Mouse (Mus musculus): Measurements from ENCODE around the gene Rangrf. TPM values are rescaled to one million over a fixed set of nuclear protein-coding genes. Genes with fewer than 3 reads are reported as not detected.
"Not testable (repeated sequence)": the region's sequence is repeated elsewhere in the genome, so short reads cannot be mapped to it uniquely, and the experiment has no call there.

The Rangrf gene
- polyA plus RNA-seq, 1 experiment from 2014 or later = 57.8 TPM

GRCm38 (mm10) chr11:68936951-68937350, 38.0 kb downstream of the Rangrf start:
- H3K4me3 ChIP-seq (replicated peaks); ATAC-seq (ENCODE audit: low FRiP score); H3K9ac ChIP-seq; H3K36me3 ChIP-seq (replicated peaks); H3K27me3 ChIP-seq; H3K4me2 ChIP-seq; H3K4me1 ChIP-seq; H3K27ac ChIP-seq; H3K9me3 ChIP-seq: not testable (repeated sequence)
- WGBS = 93% methylated on average over 4 of the region's 4 CpGs

GRCm38 (mm10) chr11:68933885-68934507, 41.0 kb downstream of the Rangrf start:
- Histone ChIP-seq H3K4me3 (replicated peaks) (no peak overlapping the region), H3K4me1 (no peaks in the 10 kb centered on the region), H3K9me3 (no peaks in the 10 kb centered on the region), H3K27me3 (no peaks in the 10 kb centered on the region), H3K36me3 (replicated peaks) (no peaks in the 10 kb centered on the region), H3K9ac (no peak overlapping the region), H3K4me2 (no peak overlapping the region), H3K27ac (peak overlapping the region; percentile 31; the same call in 1 of the 2 replicates)
- ATAC-seq (ENCODE audit: low FRiP score) = no peak
- WGBS = 73% methylated on average over 5 of the region's 5 CpGs

GRCm38 (mm10) chr11:68929947-68930346, 45.0 kb downstream of the Rangrf start:
- no peak overlapping the region for H3K9ac ChIP-seq
- ATAC-seq (ENCODE audit: low FRiP score) = no peak
- H3K4me1 ChIP-seq = no peaks in the 10 kb centered on the region
- no peak overlapping the region for H3K27ac ChIP-seq
- no peaks in the 10 kb centered on the region for H3K27me3 ChIP-seq
- 89% methylated on average over 6 of the region's 6 CpGs for WGBS
- H3K4me2 ChIP-seq = no peak overlapping the region
- H3K36me3 ChIP-seq (replicated peaks) = no peaks in the 10 kb centered on the region
- H3K9me3 ChIP-seq = no peaks in the 10 kb centered on the region
- H3K4me3 ChIP-seq (replicated peaks) = no peak overlapping the region

GRCm38 (mm10) chr11:68926981-68927380, 48.0 kb downstream of the Rangrf start, which contains the start of gene Odf4:
Gene Odf4 (minus strand): TSS chr11:68927081.
- Histone ChIP-seq H3K4me2 (no peak within 1 kb of the TSS), H3K9ac (no peak within 1 kb of the TSS), H3K9me3 (no peaks in the 10 kb centered on the region), H3K4me1 (0 out of 2 replicates have a peak, but pooled peaks cover 4% of the 10 kb centered on the region), H3K36me3 (replicated peaks) (no peaks in the 10 kb centered on the region), H3K4me3 (replicated peaks) (no peak within 1 kb of the TSS), H3K27ac (no peak within 1 kb of the TSS), H3K27me3 (0 out of 2 replicates have a peak, but pooled peaks cover under 1% of the 10 kb centered on the region)
- WGBS = 71% methylated on average over 3 of the region's 3 CpGs
- ATAC-seq (ENCODE audit: low FRiP score) = no peak

- H3K4me2 ChIP-seq = no peak overlapping the region
- H3K27me3 ChIP-seq = 0 out of 2 replicates have a peak, but pooled peaks cover 3% of the 10 kb centered on the region
- H3K9ac ChIP-seq = no peak overlapping the region
- WGBS = 93% methylated on average over 2 of the region's 2 CpGs
- H3K27ac ChIP-seq = no peak overlapping the region
- H3K36me3 ChIP-seq (replicated peaks) = no peaks in the 10 kb centered on the region
- H3K4me1 ChIP-seq = 0 out of 2 replicates have a peak, but pooled peaks cover 4% of the 10 kb centered on the region
- H3K4me3 ChIP-seq (replicated peaks) = no peak overlapping the region
- ATAC-seq (ENCODE audit: low FRiP score) = no peak
- no peaks in the 10 kb centered on the region for H3K9me3 ChIP-seq
These were observed 50.2 kb downstream of the Rangrf start for GRCm38 (mm10) chr11:68924749-68925148.

GRCm38 (mm10) chr11:68923191-68923590, 51.8 kb downstream of the Rangrf start:
- no peak overlapping the region for H3K9ac ChIP-seq
- H3K4me2 ChIP-seq = no peak overlapping the region
- no peaks in the 10 kb centered on the region for H3K36me3 ChIP-seq (replicated peaks)
- 0 out of 2 replicates have a peak, but pooled peaks cover 3% of the 10 kb centered on the region for H3K27me3 ChIP-seq
- no peak overlapping the region for H3K4me3 ChIP-seq (replicated peaks)
- 0 out of 2 replicates have a peak, but pooled peaks cover 4% of the 10 kb centered on the region for H3K4me1 ChIP-seq
- ATAC-seq (ENCODE audit: low FRiP score) = no peak
- 67% methylated on average over 3 of the region's 3 CpGs for WGBS
- no peak overlapping the region for H3K27ac ChIP-seq
- H3K9me3 ChIP-seq = no peaks in the 10 kb centered on the region

Small RNA genes lying within 50 kb of the gene (microRNA-seq; reads per million reads assigned to microRNA genes)
- gene Mir3062 = 13.8 reads per million, percentile 30 among the genes with 10 or more reads in this experiment

Other genes with a start within 250 kb of the Rangrf start
- 58.3 and 61.3 TPM in 2 replicates for gene Ndel1, start 103.3 kb downstream of the Rangrf start, polyA plus RNA-seq (2016; fragmentation: Nextera tagmentation; extraction: Ambion mirVana)
- gene Rnf222, start 86.6 kb downstream of the Rangrf start, polyA plus RNA-seq (2016; fragmentation: Nextera tagmentation; extraction: Ambion mirVana) = 0.06 TPM in 1 of 2 replicates, not detected in the other
- 781 and 837 TPM in 2 replicates for gene Rpl26, start 73.6 kb downstream of the Rangrf start, polyA plus RNA-seq (2016; fragmentation: Nextera tagmentation; extraction: Ambion mirVana)
- gene Odf4, start 48.1 kb downstream of the Rangrf start, polyA plus RNA-seq (2016; fragmentation: Nextera tagmentation; extraction: Ambion mirVana) = 0.18 and 0.54 TPM in 2 replicates
- gene Arhgef15, start 17.7 kb downstream of the Rangrf start, polyA plus RNA-seq (2016; fragmentation: Nextera tagmentation; extraction: Ambion mirVana) = 5.6 and 6.4 TPM in 2 replicates
- gene Slc25a35, start 7.1 kb downstream of the Rangrf start, polyA plus RNA-seq (2016; fragmentation: Nextera tagmentation; extraction: Ambion mirVana) = 2.1 and 2.6 TPM in 2 replicates
- gene Pfas, start 33.3 kb upstream of the Rangrf start, polyA plus RNA-seq (2016; fragmentation: Nextera tagmentation; extraction: Ambion mirVana) = 35.4 and 40.4 TPM in 2 replicates
- 71.0 and 81.5 TPM in 2 replicates for gene Ctc1, start 40.7 kb upstream of the Rangrf start, polyA plus RNA-seq (2016; fragmentation: Nextera tagmentation; extraction: Ambion mirVana)
- 163 and 169 TPM in 2 replicates for gene Aurkb, start 70.5 kb upstream of the Rangrf start, polyA plus RNA-seq (2016; fragmentation: Nextera tagmentation; extraction: Ambion mirVana)
- gene Borcs6, start 84.5 kb upstream of the Rangrf start, polyA plus RNA-seq (2016; fragmentation: Nextera tagmentation; extraction: Ambion mirVana) = 7.4 and 11.1 TPM in 2 replicates
- gene Tmem107, start 95.6 kb upstream of the Rangrf start, polyA plus RNA-seq (2016; fragmentation: Nextera tagmentation; extraction: Ambion mirVana) = 53.4 and 56.9 TPM in 2 replicates
- gene Vamp2, start 113.3 kb upstream of the Rangrf start, polyA plus RNA-seq (2016; fragmentation: Nextera tagmentation; extraction: Ambion mirVana) = 103 and 121 TPM in 2 replicates
- 7.8 and 12.3 TPM in 2 replicates for gene Per1, start 120.0 kb upstream of the Rangrf start, polyA plus RNA-seq (2016; fragmentation: Nextera tagmentation; extraction: Ambion mirVana)
- gene Hes7, start 145.2 kb upstream of the Rangrf start, polyA plus RNA-seq (2016; fragmentation: Nextera tagmentation; extraction: Ambion mirVana) = 0.31 and 0.43 TPM in 2 replicates
- 0.11 TPM in 1 of 2 replicates, not detected in the other for gene 9130213A22Rik, start 147.4 kb upstream of the Rangrf start, polyA plus RNA-seq (2016; fragmentation: Nextera tagmentation; extraction: Ambion mirVana)
- gene Aloxe3, start 150.7 kb upstream of the Rangrf start, polyA plus RNA-seq (2016; fragmentation: Nextera tagmentation; extraction: Ambion mirVana) = 0.19 and 0.55 TPM in 2 replicates
- not detected in 2 replicates for gene Alox12b, start 181.8 kb upstream of the Rangrf start, polyA plus RNA-seq (2016; fragmentation: Nextera tagmentation; extraction: Ambion mirVana)
- gene Alox8, start 222.7 kb upstream of the Rangrf start, polyA plus RNA-seq (2016; fragmentation: Nextera tagmentation; extraction: Ambion mirVana) = not detected in 2 replicates